Mouse (Mus musculus) embryo, embryonic 10 days (tissue): ENCODE data around the gene Tnxb.
"Not testable (repeated sequence)": the region's sequence is repeated elsewhere in the genome, so short reads cannot be mapped to it uniquely, and the experiment has no call there.

Source experiments
- DNase-seq: peaks from one replicate; pipeline ENCODE4 v3.0.0-alpha.2; 2015; ENCODE audit warnings: low spot score

Gene Tnxb

GRCm38 (mm10) chr17:34685120-34686110 lies 15.1 kb downstream of the Tnxb start:
- DNase-seq: no peak

- no peak for DNase-seq
Measured at GRCm38 (mm10) chr17:34688889-34689288, 18.6 kb downstream of the Tnxb start.

DNA sequence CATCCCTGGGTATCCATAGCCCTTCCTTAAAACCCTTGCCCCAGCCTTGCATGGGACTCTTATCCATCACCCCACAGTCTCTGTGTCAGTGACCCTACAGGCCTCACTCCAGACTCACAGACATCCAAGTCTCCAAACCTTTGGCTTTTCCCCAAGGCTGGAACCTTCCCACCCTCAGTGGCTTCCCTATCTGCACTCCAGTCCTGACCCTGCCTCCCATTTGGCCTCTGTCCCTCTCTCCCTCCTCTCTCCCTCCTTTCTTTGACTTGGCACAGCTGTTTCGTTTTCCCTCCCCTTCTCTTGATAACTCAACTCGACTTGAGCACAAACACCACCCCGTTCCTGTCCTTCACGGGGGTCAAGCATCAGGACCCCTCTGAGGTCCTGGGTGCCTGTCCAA lies 20.1 kb downstream of the Tnxb start:
- DNase-seq: no peak

DNA sequence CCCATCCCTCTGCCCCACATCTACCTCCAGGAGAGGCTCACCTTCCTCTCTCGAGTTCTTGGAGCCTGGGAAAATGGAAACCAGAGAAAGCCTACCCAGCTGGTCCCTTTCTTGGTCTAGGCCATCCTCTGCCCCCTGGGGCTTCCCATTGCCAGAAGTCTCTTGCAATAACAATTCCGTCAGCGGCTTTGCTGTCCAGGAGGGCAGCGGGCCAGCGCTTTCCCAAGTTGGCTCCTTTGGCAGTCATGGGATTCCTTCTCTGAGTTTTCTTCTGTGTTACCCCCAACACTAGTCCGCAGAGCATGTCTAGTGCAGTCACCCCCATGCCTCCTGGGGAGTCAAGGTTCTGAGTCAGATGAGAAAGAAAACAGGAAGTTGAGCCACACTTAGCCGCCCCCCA lies 22.6 kb downstream of the Tnxb start:
- no peak for DNase-seq

DNA sequence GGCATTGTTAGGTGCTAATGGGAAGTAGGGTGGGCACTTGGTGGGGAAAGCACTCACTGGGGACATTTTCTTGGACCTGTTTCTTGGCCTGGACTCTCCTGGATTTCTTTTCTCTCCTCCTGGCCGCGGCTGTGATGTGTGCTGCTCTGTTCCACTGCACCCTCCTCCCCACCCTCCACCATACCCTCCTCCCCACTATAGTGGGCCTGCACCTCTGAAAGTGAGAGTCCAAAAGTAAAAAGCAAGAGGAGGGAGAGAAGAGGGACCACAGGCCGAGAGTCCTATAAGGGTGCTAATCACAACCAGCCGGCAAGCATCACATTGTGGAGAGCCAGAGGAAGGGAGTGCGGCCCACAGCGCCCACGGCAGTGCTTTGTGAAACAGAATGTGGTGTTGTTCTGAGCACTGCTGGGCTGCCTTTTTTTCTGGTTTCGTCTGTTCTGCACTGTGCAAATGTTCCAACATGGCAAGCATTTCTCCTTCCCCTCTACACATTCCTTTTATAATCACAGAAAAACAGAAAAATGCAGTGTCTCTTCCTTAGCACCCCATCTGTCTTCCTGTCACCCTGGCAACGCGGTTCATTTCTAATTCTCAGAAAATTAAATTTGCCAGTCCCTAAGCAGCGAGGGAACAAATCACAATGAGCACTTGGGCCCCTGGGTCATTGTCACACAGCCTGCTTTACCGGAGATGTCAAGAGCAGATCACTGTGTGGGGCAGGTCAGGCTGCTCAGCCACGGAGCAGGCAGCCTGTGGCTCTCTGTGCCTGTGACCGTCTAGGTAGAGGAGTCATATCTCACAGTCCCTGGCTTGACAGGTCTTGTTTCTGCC lies 29.5 kb downstream of the Tnxb start:
- no peak for DNase-seq

DNA sequence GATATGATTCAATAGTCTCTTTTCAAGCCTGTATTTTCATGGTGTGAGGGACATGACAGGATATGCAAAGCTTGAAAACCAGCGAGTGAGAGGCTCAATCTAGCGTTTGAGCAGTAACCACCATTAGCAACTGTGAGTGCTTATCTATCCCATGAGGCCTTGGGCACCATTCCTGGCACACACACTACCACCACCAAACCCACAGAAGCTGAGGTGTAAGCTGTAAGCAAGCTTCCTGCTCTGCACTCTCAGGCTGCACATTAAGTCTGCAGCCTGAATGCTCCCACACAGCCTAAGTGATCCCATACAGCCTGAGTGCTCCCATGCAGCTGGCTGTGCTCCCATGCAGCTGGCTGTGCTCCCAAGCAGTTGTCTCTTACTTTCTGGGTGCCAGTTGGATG lies 30.3 kb downstream of the Tnxb start:
- no peak for DNase-seq

GRCm38 (mm10) chr17:34706476-34706875 lies 36.1 kb downstream of the Tnxb start:
- DNase-seq: not testable (repeated sequence)

DNA sequence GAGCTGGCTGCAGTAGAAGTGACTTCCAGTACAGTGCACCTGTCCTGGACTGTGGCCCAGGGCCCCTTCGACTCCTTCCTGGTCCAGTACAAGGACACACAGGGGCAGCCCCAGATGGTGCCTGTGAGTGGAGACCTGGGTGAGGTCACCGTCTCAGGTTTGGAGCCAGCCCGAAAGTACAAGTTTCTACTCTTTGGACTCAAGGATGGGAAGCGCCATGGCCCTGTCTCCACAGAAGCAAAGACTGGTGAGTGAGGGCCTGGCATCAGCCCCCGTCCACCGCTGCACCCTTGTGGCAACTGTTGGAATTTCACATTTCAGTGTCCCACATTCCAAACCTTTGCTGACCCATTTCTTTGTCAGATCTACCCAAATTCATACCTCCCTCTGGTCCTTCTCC lies 42.6 kb downstream of the Tnxb start:
- DNase-seq: peak; percentile 73

- DNase-seq: not testable (repeated sequence)
Measured at GRCm38 (mm10) chr17:34714181-34714907, 44.0 kb downstream of the Tnxb start.

GRCm38 (mm10) chr17:34714908-34715445 lies 44.6 kb downstream of the Tnxb start:
- not testable (repeated sequence) for DNase-seq

DNA sequence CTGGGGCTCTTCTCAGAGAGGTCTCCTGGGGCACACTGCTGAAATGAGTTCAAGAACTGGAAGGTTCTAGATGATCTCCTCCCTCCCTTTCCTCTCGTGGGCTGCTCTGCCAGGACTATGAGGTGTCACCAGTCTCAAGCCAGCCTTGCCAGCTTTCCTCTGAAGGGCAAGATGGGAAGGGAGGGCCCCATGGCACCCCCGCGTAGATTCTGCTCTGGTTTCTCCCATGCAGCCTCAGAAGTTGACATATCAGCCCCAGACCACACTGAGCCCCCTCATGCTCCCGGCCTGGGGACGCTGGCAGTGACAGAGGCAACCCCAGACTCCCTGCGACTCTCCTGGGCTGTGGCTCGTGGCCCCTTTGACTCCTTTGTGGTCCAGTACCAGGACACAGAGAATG lies 45.1 kb downstream of the Tnxb start:
- DNase-seq: not testable (repeated sequence)

- no peak for DNase-seq
Measured at GRCm38 (mm10) chr17:34716247-34716646, 45.9 kb downstream of the Tnxb start.

GRCm38 (mm10) chr17:34717401-34717800 lies 47.1 kb downstream of the Tnxb start:
- DNase-seq: no peak

DNA sequence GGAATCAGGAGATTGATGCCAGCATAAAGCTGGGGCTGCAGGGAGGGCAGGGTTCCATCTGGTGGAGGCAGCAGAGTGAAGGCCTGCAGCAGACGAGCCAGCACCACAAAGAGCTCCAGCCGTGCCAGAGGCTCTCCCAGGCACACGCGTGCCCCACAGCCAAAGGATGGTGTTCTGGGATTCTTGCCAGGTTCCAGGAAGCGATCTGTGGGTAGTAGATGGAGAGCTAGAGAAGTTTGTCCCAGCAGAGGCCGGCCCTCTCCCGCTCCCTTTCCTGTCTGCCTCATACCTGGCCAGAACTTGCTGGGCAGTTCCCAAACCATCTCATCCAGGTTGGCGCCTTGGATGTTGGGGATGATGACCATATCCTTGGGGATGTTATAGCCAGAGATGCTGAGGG lies 49.6 kb downstream of the Tnxb start:
- DNase-seq: not testable (repeated sequence)

DNA sequence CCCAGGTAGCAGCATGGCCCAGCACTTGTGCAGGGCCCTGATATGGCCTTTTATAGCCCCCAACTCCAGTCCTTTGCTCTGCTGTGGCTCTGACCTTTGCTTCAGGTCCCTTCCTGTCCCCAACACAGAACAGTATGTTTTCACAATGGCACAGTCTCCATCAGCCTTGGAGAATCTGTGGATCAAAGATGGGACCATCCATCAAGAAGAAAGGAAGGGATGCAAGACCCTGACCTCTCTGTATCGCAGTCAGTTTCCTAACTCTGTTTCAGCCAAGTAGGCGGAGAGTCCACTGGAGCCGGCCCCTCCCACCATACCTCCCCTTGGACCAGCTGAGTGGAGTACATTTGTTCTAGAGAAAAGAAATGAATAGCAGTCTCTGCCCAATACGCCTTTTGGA lies 51.9 kb downstream of the Tnxb start:
- not testable (repeated sequence) for DNase-seq

DNA sequence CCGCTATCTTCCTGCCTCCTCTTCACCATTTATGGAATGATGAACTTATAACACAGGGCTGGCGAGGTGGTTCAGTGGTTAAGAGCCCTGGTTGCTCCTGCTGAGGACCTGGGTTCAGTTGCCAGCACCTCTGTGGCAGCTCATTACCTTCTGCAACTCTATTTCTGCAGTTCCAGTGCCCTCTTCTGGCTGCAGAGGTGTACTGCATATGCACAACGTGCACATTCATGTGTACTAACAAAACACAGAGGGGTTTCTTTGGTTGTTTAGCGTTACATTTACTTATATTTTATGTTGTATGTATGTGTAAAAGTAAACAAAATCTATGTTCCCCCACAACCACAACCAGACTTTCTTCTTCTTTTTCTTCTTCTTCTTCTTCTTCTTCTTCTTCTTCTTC lies 52.7 kb downstream of the Tnxb start:
- DNase-seq: no peak

DNA sequence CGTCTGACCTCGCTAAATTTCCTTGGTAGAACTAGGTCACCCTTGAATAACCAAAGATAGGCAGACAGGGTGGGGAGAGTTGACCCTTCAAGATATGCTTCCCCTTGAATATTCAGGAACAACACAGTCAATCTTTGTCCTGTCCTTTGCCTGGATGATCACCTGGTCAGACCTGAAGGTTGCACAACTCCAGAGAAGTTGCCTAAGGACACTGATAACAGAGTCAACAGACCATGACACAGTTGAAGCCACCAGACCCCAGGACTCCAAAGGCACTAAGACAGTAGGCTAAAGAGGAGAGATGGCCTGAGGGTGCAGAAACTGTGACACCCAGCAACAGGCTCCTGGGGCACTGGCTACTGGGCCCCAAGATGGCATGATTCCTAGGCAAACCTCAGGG lies 57.6 kb downstream of the Tnxb start:
- DNase-seq: no peak

DNA sequence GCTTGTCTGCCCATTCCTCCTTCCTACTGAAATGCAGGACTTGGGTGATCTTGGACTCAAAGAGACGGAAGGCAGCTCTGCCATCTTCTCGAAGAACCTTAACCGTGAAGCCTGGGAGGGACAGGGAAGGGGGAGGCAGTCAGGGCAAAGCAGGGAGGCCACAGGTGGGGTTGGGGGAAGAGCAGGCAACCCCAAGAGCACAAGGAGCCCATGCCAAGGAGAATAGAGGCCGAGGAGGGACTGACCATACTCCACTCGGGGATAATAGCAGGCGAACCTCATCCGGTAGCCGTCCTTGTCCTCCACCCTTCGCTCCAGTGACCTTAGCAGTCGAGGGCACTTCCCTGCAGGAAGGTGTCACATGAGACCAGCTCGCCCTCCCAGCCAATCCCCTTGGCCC lies 58.8 kb downstream of the Tnxb start:
- DNase-seq: not testable (repeated sequence)

DNA sequence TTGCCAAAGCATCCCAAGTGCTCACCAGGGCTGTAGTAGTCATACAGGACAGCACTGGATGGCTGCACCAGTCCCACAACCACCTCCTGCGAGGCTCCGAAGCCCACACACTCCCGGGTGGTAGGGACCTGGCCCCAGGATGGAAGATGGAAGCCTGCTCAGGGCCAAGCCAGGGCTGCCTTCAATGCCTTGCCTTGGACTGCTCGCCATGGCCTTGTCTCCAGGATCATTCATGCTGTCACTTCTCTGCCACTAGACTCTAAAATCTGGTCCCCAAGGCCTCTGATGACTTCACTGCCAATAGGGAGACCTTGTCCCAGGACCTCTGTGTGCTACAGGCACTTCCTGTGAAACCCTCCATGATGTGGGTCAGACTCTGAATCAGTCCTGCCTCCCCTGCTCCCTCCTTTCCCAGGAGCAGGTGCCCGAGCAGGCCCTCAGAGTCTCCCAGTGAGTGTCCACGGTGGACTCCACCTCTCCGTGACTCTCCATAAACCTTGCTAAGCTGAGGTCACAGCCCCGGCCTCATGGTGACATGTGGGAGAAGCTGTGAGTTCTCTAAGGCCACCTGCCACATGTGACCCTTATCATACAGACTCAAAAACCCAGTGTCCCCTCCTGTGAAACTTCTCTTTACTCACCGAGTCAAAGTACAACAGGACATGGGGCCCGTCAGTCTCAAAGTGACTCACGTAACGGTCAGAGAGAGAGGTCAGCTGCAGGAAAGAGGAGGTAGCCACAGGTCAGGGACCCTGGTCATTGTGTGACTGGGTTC lies 59.6 kb downstream of the Tnxb start:
- not testable (repeated sequence) for DNase-seq

DNA sequence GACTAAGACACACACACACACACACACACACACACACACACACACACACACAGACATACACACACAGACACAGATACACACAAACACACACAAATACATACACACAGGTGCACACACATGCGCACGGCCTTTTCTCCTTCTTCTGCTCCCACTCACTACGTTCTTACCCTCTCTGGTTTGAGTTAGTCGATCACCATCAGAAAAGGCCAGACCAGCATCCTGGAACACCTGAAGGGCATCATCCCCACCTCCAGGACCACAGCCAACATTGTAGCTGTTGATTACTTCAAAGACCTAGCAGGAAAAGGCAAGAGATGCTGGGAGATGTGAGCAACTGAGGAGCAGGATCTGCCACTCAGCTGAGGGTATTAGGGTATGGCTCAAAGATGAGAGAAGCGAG lies 67.1 kb downstream of the Tnxb start:
- DNase-seq: not testable (repeated sequence)

DNA sequence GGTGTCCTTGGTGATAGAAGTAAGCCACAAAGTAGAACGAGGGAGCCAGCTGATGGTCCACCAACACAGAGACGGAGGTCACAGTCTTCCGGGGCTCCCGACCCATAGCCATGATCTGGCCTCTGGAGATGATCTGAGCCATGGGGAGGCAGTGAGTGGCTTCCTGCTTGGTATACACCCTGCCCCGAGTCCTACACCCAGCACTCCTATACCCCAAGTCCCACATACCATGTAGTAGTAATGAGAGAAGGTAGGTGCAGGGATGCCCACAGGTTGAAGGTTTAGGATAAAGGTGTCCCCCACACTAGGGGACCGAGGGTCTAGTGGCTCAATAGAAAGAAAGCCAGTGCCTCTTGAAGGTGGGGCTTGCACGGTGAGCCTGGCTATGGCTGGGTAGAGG lies 69.4 kb downstream of the Tnxb start:
- DNase-seq: not testable (repeated sequence)
